Mouse (Mus musculus) heart, embryonic 16.5 days (tissue): ENCODE measurements around the gene Nfkbia. TPM values are rescaled to one million over a fixed set of nuclear protein-coding genes. Genes with fewer than 3 reads are reported as not detected.

Experiments used
- ATAC-seq: fragments of 200-750 bp; cut with Nextera tagmentation; replicated peaks from 2 replicates; pipeline ENCODE4 v1.8.0; 2017; ENCODE audit warnings: moderate number of reproducible peaks; ENCODE audit not compliant: insufficient read depth, low FRiP score; ENCODE audit errors: extremely low read depth
- H3K27ac ChIP-seq: fragments of 300-500 bp; sonication (generic); 2 replicates; pipeline ENCODE4 v1.5.1; 2014; ENCODE audit warnings: mild to moderate bottlenecking, low read length, control low read depth, moderate library complexity
- H3K27me3 ChIP-seq: fragments of 300-500 bp; sonication (generic); 2 replicates; pipeline ENCODE4 v1.6.1; 2014; ENCODE audit warnings: low read length, mixed read lengths; ENCODE audit not compliant: control insufficient read depth, insufficient read depth
- H3K36me3 ChIP-seq: fragments of 300-500 bp; sonication (generic); 2 replicates; pipeline ENCODE4 v1.6.1; 2014; ENCODE audit not compliant: control insufficient read depth, insufficient read depth
- H3K4me1 ChIP-seq: fragments of 300-500 bp; sonication (generic); 2 replicates; pipeline ENCODE4 v1.6.1; 2014; ENCODE audit warnings: low read length, mixed read lengths; ENCODE audit not compliant: control insufficient read depth, insufficient read depth
- H3K4me2 ChIP-seq: fragments of 300-500 bp; sonication (generic); 2 replicates; pipeline ENCODE4 v1.6.1; 2014; ENCODE audit warnings: low read depth, mild to moderate bottlenecking, control low read depth, low read length
- H3K4me3 ChIP-seq: fragments of 300-500 bp; sonication (generic); 2 replicates; pipeline ENCODE4 v1.5.1; 2014; ENCODE audit warnings: mild to moderate bottlenecking, control low read depth, low read length
- H3K9ac ChIP-seq: fragments of 300-500 bp; sonication (generic); 2 replicates; pipeline ENCODE4 v1.6.1; 2014; ENCODE audit warnings: low read length, control low read depth
- H3K9me3 ChIP-seq: fragments of 300-500 bp; sonication (generic); replicated peaks from 2 replicates; pipeline ENCODE4 v1.6.1; 2016; ENCODE audit warnings: low read length; ENCODE audit not compliant: control insufficient read depth
- WGBS: fragments of 180-500 bp; shearing (Covaris S2); extraction: QIAGEN DNeasy Blood & Tissue Kit; methylation state at CpG from one replicate; pipeline ENCODE4 v1.1.7; 2014; 5-methylcytosine and 5-hydroxymethylcytosine counted together
- polyA plus RNA-seq: library from polyadenylated mRNA; unstranded; fragments of >200 nt; fragmentation: Nextera tagmentation; extraction: Ambion mirVana; gene quantifications from 2 replicates; pipeline ENCODE4 v1.2.1, GENCODE M21; 2015

Gene Nfkbia
- polyA plus RNA-seq, 1 experiment from 2014 or later = 85.9 TPM

DNA sequence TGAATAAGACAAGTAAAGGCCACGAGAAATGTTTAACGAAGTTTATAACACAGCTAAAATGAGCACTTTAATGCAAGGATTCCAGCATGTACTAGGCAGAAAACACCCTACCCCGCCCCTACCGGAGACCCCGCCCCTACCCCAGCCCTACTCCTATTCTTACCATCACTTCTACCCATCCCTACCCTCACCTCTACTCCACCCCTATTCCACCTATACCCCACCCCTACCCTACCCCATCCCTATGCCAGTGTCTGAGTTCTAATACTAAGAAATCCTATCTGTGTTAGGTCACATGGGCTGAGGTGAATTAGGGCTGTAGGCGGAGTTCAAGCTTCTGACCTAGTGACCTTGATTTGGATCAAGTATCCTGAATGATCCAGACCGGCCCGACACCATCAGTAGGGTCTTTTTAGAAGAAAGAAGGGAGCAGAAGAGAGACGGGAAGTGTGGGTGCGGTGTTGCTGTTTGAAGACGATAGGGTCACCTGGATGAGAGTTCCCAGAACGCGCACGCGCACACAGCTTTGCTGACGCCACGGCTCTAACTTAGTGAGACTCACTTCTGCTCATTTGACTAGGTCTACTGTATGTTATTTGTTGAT, 15.0 kb upstream of the Nfkbia start:
- Histone ChIP-seq H3K27ac (no peak overlapping the region), H3K9me3 (no peaks in the 10 kb centered on the region), H3K27me3 (no peaks in the 10 kb centered on the region), H3K4me1 (no peaks in the 10 kb centered on the region), H3K9ac (no peak overlapping the region), H3K4me2 (no peak overlapping the region), H3K36me3 (no peaks in the 10 kb centered on the region), H3K4me3 (no peak overlapping the region)
- no peak for ATAC-seq
- WGBS = 80% methylated on average over 17 of the region's 17 CpGs

DNA sequence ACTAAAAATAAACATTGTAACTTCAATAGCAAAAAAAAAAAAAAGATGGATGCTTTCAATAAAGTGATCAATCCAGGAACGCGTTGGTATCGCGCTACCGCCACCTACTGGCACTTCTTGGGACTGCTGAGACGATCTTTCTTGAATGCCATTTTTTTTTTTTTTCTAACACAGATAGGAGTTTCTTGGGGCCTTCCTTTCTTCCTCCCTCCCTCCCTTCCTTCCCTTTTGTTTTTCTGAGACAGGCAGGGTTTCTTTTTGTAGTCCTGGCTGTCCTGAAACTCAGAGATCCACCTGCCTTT, 13.5 kb upstream of the Nfkbia start:
- no peak for ATAC-seq
- Histone ChIP-seq H3K36me3 (no peaks in the 10 kb centered on the region), H3K4me2 (no peak overlapping the region), H3K27me3 (no peaks in the 10 kb centered on the region), H3K27ac (no peak overlapping the region), H3K9me3 (no peaks in the 10 kb centered on the region), H3K9ac (no peak overlapping the region), H3K4me1 (no peaks in the 10 kb centered on the region), H3K4me3 (no peak overlapping the region)
- 1% methylated on average over 6 of the region's 6 CpGs for WGBS

DNA sequence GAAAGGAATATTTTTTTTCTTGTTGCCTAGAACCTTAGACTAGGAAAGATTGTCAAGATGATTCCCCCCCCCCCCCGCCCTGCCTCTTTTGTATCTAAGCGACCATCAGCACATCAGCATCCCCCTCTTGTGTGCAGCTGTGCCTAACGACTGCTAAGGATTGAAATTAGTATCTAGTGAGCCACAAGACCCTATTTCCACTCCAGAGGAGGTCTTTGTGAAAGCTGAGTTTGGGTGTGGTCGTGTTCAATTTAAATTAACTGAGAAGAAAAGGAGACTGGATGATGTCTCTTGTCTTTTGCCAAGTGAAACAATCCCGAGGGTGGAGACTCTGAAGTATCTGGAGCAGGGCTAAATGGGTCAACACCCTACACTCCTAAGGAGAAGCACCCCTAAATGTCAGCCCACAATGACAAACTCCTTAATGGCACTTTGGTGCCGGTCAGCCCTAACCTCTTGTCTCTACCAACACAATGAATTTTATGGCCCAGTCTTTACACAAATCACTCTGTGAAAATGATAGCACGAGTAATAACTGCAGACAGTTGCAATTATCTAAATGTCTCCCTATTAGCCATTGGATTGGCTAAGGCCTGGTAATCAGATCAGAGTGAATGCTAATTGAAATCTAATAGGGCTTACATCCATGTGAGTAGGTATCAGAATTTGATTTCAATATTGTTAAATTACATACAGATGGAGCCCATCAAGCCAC, 13.0 kb upstream of the Nfkbia start:
- Histone ChIP-seq H3K4me1 (no peaks in the 10 kb centered on the region), H3K27ac (no peak overlapping the region), H3K9ac (no peak overlapping the region), H3K9me3 (no peaks in the 10 kb centered on the region), H3K27me3 (no peaks in the 10 kb centered on the region), H3K4me2 (no peak overlapping the region), H3K36me3 (no peaks in the 10 kb centered on the region), H3K4me3 (no peak overlapping the region)
- WGBS = 65% methylated on average over 7 of the region's 7 CpGs
- no peak; the same call in 1 of the 2 replicates for ATAC-seq

DNA sequence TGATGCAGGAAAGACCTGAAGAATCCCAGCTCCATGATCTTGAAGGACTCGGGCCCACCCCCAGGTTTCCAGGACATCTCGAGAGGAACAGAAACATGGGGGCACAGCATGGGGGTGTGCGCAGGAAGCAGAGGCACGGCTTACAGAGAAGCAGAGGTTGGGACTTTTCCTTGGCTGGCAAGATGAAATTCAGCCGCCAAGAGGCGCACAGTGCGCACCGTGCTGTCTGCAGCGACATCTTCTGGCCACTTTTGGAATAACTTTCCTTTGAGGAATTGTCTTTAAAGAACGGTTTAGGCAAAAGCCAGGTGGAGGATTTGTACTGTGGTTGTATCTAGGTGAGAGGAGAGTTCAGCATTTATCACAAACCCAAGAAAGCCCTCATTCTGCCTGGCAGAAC, 6.6 kb upstream of the Nfkbia start:
- H3K9ac ChIP-seq = no peak overlapping the region
- H3K36me3 ChIP-seq = no peaks in the 10 kb centered on the region
- no peaks in the 10 kb centered on the region for H3K9me3 ChIP-seq
- no peak overlapping the region for H3K27ac ChIP-seq
- no peak overlapping the region for H3K4me3 ChIP-seq
- peak overlapping the region; percentile 40 for H3K4me2 ChIP-seq
- peaks cover 7% of the 10 kb centered on the region; the same call in 1 of the 2 replicates for H3K4me1 ChIP-seq
- 3% methylated on average over 10 of the region's 10 CpGs for WGBS
- H3K27me3 ChIP-seq = no peaks in the 10 kb centered on the region
- ATAC-seq = peak; percentile 79

DNA sequence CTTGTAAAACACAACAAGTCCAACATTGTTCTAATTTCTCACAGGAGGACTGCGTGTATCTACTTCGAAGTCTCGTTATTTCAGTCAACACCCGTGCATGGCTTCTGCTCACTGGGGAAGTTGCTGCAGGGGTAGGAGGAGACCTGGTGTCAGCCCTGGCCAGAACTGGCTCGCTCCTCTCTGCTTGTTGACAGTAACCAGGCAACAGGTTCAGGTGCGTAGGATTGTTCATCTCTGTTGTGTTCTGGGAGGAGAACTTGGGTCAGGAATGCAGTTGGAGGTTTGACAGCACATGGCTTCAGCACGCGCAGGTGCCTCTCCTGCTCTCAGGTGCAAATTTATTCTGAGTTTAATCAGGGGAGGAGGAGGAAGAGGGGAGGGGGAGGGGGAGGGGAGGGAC, 5.3 kb upstream of the Nfkbia start:
- Histone ChIP-seq H3K4me1 (peaks cover 15% of the 10 kb centered on the region), H3K27me3 (no peaks in the 10 kb centered on the region), H3K4me3 (no peak overlapping the region), H3K4me2 (no peak overlapping the region), H3K36me3 (no peaks in the 10 kb centered on the region), H3K9ac (no peak overlapping the region), H3K27ac (no peak overlapping the region), H3K9me3 (no peaks in the 10 kb centered on the region)
- no peak for ATAC-seq
- 55% methylated on average over 8 of the region's 8 CpGs for WGBS

DNA sequence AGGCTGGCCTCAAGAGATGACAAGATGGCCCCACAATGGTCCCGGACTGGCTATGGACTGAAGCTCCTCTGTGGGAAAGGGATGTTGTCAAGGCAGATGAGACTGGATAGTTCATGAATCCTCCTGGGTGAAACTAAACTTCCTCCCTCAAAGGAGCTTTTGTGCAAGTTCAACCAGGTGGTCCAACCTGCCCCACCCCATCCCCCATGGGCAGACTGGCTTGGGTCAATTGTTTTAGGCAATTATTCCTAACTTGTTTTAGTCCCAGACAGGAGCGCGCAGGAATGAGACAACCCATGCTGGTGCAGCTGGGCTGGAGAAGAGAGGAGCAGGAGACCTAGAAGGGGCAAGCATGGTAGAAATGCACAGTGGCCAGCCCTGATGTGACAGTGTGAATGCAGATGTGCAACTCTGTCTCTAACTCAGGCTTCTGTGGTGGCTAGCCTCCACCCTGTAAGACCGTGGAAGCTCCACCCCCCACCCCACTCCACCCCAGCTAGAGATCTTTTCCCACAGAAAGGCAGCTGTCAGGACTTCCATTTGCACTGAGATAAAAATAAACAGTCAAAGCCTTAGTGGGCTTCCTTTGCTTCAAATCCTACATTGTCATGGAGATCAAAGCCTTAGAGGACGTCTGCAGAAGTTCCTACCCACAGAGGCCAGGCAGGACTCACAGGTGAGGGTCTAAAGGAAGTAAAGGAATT, 3.6 kb upstream of the Nfkbia start:
- no peak for ATAC-seq
- WGBS = 68% methylated on average over 5 of the region's 5 CpGs
- H3K9ac ChIP-seq = no peak overlapping the region
- H3K36me3 ChIP-seq = peaks cover under 1% of the 10 kb centered on the region; the same call in 1 of the 2 replicates
- H3K27me3 ChIP-seq = no peaks in the 10 kb centered on the region
- peaks cover 18% of the 10 kb centered on the region for H3K4me1 ChIP-seq
- no peak overlapping the region for H3K4me3 ChIP-seq
- no peaks in the 10 kb centered on the region for H3K9me3 ChIP-seq
- H3K4me2 ChIP-seq = no peak overlapping the region
- no peak overlapping the region for H3K27ac ChIP-seq

DNA sequence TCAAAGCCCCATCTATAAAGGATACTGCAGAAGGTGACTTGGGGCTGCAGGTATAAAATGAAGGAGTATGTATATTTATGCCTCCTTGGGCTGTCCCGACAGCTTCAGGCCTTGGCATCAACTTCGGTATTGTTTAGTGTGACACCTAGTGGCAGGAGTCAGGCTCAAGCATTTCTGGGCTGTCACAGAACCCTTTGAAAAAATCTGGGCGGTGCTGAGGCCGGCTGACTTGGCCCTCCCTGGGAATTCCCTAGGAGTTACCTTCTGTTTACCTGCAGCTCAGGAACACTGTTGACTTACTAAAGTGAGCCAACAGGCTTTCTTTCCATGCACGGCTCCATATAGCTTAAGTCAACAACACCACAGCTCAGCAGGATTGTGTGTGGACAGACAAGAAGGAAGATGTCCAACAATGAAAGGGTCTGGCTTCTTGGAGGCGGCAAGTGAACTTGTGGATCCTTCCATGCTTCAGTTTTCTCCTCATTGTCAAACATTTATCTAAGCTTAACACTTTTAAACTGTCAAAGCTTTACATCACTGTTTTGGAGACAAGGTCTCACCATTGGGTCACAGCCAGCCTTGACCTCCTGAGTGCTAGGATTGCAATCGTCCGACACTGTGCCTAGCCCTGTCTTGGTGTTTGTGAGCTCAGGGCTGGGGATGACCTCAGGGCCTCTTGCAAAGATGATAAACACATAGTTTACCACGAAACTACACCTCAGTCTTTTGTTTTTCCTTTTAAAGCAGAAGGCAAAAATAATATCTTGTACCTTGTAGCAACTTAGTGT, 2.9 kb upstream of the Nfkbia start:
- Histone ChIP-seq H3K9me3 (no peaks in the 10 kb centered on the region), H3K9ac (no peak overlapping the region), H3K36me3 (peaks cover 8% of the 10 kb centered on the region), H3K4me2 (no peak overlapping the region), H3K27ac (no peak overlapping the region), H3K4me3 (no peak overlapping the region), H3K27me3 (no peaks in the 10 kb centered on the region), H3K4me1 (peaks cover 25% of the 10 kb centered on the region)
- 32% methylated on average over 9 of the region's 9 CpGs for WGBS
- no peak for ATAC-seq

DNA sequence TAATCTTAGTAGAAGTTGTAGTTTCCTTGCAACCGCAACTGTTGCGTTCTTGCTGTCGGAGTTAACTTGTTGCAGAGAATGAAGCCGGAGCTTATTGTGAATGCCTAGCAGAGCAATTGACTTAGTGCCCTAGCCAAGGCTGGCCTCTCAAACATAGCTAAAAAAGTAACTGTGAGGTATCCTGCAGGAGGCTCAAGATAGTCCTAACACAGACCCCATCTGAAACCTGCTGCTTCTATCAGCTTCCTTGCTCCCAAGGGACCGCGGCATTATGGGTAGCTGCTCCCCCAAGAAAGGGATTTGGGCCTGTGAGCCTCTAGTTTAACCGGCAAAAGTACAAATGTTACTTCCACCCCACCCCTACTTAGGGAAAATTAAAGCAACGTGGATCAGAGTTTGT, 934 bp upstream of the Nfkbia start:
- no peak for ATAC-seq
- H3K4me2 ChIP-seq = peak overlapping the region; percentile 78
- 41% methylated on average over 8 of the region's 8 CpGs for WGBS
- H3K4me1 ChIP-seq = peaks cover 26% of the 10 kb centered on the region
- no peaks in the 10 kb centered on the region for H3K27me3 ChIP-seq
- H3K9ac ChIP-seq = peak overlapping the region; percentile 97
- peak overlapping the region; percentile 100 for H3K27ac ChIP-seq
- H3K4me3 ChIP-seq = peak overlapping the region; percentile 81
- H3K36me3 ChIP-seq = peaks cover 27% of the 10 kb centered on the region
- no peaks in the 10 kb centered on the region for H3K9me3 ChIP-seq
